Mouse (Mus musculus): ENCODE measurements around the gene Gm5538.

The Gm5538 gene

DNA sequence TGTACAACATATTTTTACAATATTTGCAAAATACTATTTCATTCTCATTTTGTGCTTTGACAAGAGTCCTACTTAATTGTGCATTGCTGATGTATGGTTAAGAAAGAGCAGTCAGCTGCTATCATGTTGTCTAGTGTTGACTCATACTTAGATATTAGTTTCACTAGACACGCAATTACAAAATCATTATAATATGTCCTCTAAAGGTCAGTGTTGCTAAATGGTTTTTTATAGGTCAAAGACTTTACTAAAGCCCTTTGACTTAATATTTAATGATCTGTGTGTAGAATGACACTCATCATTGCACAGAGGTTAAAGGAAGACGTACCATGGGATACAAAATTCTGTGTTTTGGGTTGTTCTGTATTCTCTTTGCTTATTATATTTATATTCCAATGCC, at the start of gene Gm5538:
TSS of gene Gm5538 (plus strand) at position 301 of the 400 bp plus-strand sequence.
- DNase-seq (ENCODE audit: extremely low read depth, low read depth): no peak

GRCm38 (mm10) chr3:59697391-59697790, 32.2 kb upstream of the Gm5538 start:
- DNase-seq (ENCODE audit: extremely low read depth, low read depth): no peak

- DNase-seq (ENCODE audit: extremely low read depth, low read depth): no peak
Measured at GRCm38 (mm10) chr3:59702614-59703110, 26.9 kb upstream of the Gm5538 start.

DNA sequence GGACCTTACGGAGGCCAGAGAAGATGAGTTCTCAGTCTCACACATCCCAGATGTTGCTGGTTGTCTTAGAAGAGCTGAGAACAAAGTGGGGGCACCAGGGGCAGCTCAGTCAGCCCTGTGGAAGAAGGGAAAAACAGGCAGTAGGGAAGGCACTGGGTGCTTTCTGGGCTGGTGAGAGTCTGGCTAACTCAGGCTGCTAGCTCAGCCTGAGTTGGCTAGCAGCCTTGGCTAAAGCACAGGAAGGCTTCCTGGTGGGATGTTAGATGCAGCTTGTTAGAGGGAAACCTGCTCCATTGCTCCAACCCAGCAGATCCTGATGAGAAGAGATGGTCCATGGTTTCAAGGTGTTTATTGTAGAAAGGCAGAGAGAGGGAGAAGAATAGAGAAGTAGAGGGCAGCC, 10.3 kb downstream of the Gm5538 start:
- no peak for DNase-seq (ENCODE audit: extremely low read depth, low read depth)

GRCm38 (mm10) chr3:59744181-59744580, 14.6 kb downstream of the Gm5538 start:
- DNase-seq (ENCODE audit: extremely low read depth, low read depth): peak; percentile 19
